21 mouse cellular contexts compared by ENCODE assay signal in genomic region chr13:87649289-87649688, GRCm38 (mm10).
"Had no signal": no experiment of that assay in that cellular context is flagged by ENCODE, and none has a peak within 500 bp of the region (broad histone marks: within the 10 kb centered on the region; RNA-seq: fewer than 3 reads in every experiment).

No protein-coding gene starts in this region.

- H3K27me3 ChIP-seq: kidney, embryonic 15.5 days; limb, embryonic 12.5 days; limb, embryonic 15.5 days; megakaryocyte, embryonic 14.5 days had no signal

- H3K9ac ChIP-seq: kidney, embryonic 15.5 days; limb, embryonic 12.5 days; limb, embryonic 15.5 days; liver, embryonic 14.5 days; liver, postnatal 0 days; lung, embryonic 14.5 days had no signal

- DNase-seq: kidney, adult 8-10 months; kidney, postnatal 10 days; kidney, postnatal 36 days; layer of hippocampus, postnatal 36 days; left cerebral cortex, postnatal 4 days; liver, postnatal 0 days; lung, embryonic 14.5 days; midbrain, embryonic 14.5 days; thymus, adult 18-20 months; thymus, postnatal 36 days had no signal

- H3K9me3 ChIP-seq: kidney, embryonic 15.5 days; limb, embryonic 12.5 days; limb, embryonic 15.5 days; midbrain, embryonic 10.5 days had no signal

- H3K4me1 ChIP-seq: kidney, embryonic 15.5 days; limb, embryonic 12.5 days; limb, embryonic 15.5 days; megakaryocyte, embryonic 14.5 days; midbrain, embryonic 10.5 days had no signal

- ATAC-seq: intestine, postnatal 0 days; liver, postnatal 0 days; lung, postnatal 0 days had no signal

- H3K4me2 ChIP-seq: kidney, embryonic 15.5 days; limb, embryonic 12.5 days; limb, embryonic 15.5 days; liver, embryonic 11.5 days; lung, embryonic 14.5 days had no signal

- H3K36me3 ChIP-seq: kidney, embryonic 15.5 days; limb, embryonic 12.5 days; limb, embryonic 15.5 days; midbrain, embryonic 10.5 days had no signal

- H3K27ac ChIP-seq: kidney, embryonic 15.5 days; left cerebral cortex, adult 2 months; limb, embryonic 12.5 days; limb, embryonic 15.5 days; liver, embryonic 14.5 days; macrophage; midbrain, embryonic 10.5 days had no signal

- H3K4me3 ChIP-seq: kidney, embryonic 15.5 days; left cerebral cortex, adult 2 months; limb, embryonic 12.5 days; limb, embryonic 15.5 days; megakaryocyte, embryonic 14.5 days; midbrain, embryonic 10.5 days had no signal
